Mouse (Mus musculus): ENCODE measurements around the gene Acvr1b. TPM values are rescaled to one million over a fixed set of nuclear protein-coding genes. Genes with fewer than 3 reads are reported as not detected.
A peak's percentile ranks its signal among the peaks of the same experiment; 100 is the strongest.

Acvr1b gene
- polyA plus RNA-seq, 1 experiment from 2014 or later: 24.9 TPM

DNA sequence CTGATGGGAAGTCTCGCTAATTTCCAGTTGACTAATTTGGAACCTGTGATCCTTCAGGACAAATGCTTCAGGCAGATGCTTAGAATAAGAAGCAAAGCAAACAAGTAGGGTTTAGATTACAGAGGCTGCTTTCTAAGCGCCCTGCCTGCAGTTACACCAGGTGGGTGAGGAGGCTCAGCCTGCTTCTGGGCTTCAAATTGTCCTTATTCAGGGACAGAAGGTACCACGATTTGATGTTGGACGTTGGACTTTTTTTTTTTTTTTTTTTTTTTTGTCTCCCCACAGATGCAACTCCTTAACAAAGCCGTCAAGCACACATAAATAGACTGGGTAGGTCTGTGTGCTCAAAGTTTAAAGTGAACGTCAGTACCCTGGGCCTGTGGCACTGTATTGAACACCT is 25.3 kb upstream of the Acvr1b start:
- 78% methylated on average over 6 of the region's 6 CpGs for WGBS
- Histone ChIP-seq H3K9ac (no peak overlapping the region), H3K4me3 (no peak overlapping the region), H3K36me3 (replicated peaks) (no peaks in the 10 kb centered on the region), H3K4me1 (peaks cover 27% of the 10 kb centered on the region), H3K9me3 (no peaks in the 10 kb centered on the region), H3K4me2 (no peak overlapping the region), H3K27me3 (replicated peaks) (no peaks in the 10 kb centered on the region), H3K27ac (no peak overlapping the region)
- no peak for ATAC-seq (replicated peaks)

DNA sequence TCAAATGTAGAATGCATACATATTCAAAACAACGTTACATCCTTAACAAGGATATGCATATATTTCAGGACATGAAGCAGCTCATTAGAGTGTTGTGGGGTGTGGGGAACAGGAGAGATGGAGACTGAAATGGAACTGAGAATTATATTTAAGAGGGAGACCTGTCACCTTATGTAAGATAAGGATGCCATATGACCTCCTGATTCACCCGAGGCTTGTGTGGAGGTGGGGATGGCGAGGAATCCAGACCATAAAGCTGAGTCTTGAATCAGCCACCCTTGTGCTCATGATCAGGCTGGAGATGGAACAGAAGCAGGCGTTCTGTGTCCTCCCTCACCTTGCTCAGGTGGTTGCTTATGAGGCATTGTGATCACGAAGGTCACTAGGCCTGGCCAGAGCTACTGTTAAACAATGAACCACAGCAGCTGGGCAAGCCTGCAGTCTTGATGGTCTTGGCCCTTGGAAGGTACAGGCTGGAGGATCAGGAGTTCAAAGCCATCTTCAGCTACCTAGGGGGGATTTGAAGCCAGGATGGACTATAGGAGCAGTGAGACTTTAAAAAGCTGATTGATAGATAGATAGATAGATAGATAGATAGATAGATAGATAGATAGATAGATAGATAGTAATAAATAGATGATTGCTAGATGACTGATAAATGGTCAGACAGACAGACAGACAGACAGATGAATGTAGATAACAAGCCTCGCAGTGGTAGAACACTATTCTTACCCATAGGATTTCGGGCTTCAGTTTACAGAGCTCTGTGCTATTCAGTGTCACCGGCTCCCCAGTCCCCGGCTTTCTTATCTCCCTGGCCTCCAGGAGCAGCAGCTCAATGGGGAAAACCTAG is 22.2 kb upstream of the Acvr1b start:
- H3K27me3 ChIP-seq (replicated peaks): no peaks in the 10 kb centered on the region
- ATAC-seq (replicated peaks): no peak
- no peaks in the 10 kb centered on the region for H3K9me3 ChIP-seq
- H3K9ac ChIP-seq: no peak overlapping the region
- 72% methylated on average over 9 of the region's 9 CpGs for WGBS
- H3K4me2 ChIP-seq: no peak overlapping the region
- H3K27ac ChIP-seq: no peak overlapping the region
- H3K4me1 ChIP-seq: peaks cover 17% of the 10 kb centered on the region; the same call in 1 of the 2 replicates
- H3K36me3 ChIP-seq (replicated peaks): no peaks in the 10 kb centered on the region
- H3K4me3 ChIP-seq: no peak overlapping the region

DNA sequence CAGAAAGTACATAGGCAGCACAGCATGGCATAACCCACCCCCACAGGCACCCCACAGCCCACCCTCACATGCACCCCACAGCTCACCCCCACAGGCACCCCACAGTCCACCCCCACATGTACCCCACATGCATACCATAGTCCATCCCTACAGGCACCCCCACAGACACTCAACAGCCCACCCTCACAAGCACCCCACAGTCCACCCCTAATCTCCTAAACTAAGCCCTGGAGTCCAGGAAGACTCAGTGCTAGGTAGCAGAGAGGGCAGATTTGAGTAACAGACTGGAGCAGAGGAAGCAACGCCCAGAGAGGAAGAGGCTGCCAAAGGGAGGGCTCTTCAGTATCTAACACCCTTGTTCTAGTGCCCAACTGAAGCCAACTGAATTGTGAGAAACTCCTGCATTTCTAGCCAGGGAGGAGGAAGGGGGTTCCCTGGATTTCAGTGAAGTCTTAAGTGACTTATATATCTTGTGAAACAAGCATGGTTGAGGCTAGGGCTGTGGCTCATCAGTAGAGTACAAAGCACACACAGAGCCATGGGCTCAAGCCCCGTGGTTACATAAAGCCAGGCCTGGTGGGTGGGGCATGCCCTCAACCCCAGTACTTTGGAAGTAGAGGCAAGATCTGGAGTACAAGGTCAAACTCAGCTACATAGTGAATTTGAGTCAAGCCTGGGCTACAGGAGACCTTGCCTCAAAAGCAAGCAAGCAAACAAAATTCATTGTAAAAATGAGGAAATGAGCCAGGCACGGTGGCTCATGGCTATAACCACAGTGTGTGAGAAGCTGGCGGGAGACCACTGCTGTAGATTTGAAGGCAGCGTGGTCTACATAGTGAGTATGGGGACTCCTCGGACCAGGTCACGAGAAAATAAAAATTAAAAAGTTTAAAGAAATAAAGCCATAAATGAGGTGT is 18.9 kb upstream of the Acvr1b start:
- no peak overlapping the region for H3K4me3 ChIP-seq
- WGBS: 79% methylated on average over 7 of the region's 7 CpGs
- no peaks in the 10 kb centered on the region for H3K36me3 ChIP-seq (replicated peaks)
- H3K9ac ChIP-seq: no peak overlapping the region
- no peak for ATAC-seq (replicated peaks)
- no peak overlapping the region for H3K4me2 ChIP-seq
- no peaks in the 10 kb centered on the region for H3K27me3 ChIP-seq (replicated peaks)
- no peak overlapping the region for H3K27ac ChIP-seq
- H3K4me1 ChIP-seq: peaks cover 3% of the 10 kb centered on the region
- H3K9me3 ChIP-seq: no peaks in the 10 kb centered on the region

DNA sequence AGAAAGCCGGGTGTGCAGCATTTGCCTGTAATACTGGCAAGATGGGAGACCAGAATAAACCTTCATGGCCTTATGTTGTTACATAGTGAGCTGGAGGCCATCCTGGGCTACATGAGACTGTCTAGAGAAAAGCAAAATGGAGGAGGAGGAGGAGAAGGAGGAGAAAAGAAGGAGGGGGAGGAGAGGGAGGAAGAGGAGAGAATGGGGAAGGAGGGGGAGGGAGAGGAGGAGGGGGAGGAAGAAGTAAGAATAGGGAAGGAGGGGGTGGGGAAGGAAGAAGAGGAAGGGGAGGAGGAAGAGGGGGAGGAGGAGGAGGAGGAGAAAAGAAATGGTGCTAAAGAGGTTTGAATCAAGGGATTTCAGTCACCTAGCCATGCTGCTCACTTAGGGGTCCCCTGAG is 13.7 kb upstream of the Acvr1b start:
- ATAC-seq (replicated peaks): no peak
- H3K9me3 ChIP-seq: no peaks in the 10 kb centered on the region
- H3K27ac ChIP-seq: peak overlapping the region; percentile 76
- H3K4me1 ChIP-seq: peaks cover 44% of the 10 kb centered on the region
- no peak overlapping the region for H3K9ac ChIP-seq
- H3K36me3 ChIP-seq (replicated peaks): no peaks in the 10 kb centered on the region
- 27% methylated on average over 1 of the region's 1 CpGs for WGBS
- H3K4me3 ChIP-seq: no peak overlapping the region
- H3K27me3 ChIP-seq (replicated peaks): no peaks in the 10 kb centered on the region
- no peak overlapping the region; the same call in 1 of the 2 replicates for H3K4me2 ChIP-seq

DNA sequence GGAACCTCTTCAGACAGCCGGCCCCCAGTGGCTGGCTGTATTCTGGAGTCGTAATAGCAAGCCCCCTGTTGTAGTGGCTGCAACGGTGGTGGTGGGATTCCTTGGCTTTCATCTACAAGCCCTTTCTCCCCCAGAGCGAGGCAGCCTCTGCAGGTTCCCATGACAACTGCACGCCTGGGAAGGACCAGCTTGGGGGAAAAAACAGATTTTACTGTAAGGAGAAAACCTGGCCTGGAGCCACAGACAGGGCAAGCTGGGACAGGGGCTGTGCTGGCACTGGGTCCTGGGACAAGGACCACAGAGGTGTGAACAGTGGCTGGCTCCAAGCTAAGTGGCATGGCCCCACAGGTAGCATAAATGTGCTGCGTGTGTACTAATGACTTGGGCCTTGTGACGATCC is 13.3 kb upstream of the Acvr1b start:
- no peaks in the 10 kb centered on the region for H3K9me3 ChIP-seq
- WGBS: 12% methylated on average over 7 of the region's 7 CpGs
- H3K4me3 ChIP-seq: no peak overlapping the region
- no peaks in the 10 kb centered on the region for H3K27me3 ChIP-seq (replicated peaks)
- peaks cover 44% of the 10 kb centered on the region for H3K4me1 ChIP-seq
- no peaks in the 10 kb centered on the region for H3K36me3 ChIP-seq (replicated peaks)
- H3K9ac ChIP-seq: peak overlapping the region; percentile 13; the same call in 1 of the 2 replicates
- peak overlapping the region; percentile 19; the same call in 1 of the 2 replicates for H3K4me2 ChIP-seq
- ATAC-seq (replicated peaks): peak; percentile 85
- H3K27ac ChIP-seq: peak overlapping the region; percentile 76

DNA sequence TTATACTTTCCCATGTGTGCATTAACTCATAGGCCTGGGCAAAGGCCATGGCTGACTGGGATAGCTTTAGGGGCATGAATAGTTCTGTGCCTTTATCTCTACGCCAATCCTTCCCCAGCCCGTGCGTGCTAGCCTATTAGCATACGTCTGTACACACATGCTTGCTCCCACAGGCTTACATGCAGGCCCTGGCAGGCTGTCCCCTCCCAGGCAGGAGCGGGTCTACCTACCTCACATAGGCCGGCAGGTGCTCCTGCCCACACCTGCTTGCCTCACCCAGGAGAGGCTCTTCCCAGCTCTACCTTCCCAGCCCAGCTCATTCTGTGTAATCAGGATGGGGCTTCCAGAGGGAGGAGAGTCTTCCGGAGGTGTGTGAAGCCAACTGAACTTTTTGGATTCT is 12.3 kb upstream of the Acvr1b start:
- H3K9me3 ChIP-seq: no peaks in the 10 kb centered on the region
- H3K9ac ChIP-seq: no peak overlapping the region
- no peak overlapping the region for H3K27ac ChIP-seq
- ATAC-seq (replicated peaks): no peak
- H3K4me1 ChIP-seq: peaks cover 44% of the 10 kb centered on the region
- H3K36me3 ChIP-seq (replicated peaks): no peaks in the 10 kb centered on the region
- WGBS: 58% methylated on average over 7 of the region's 7 CpGs
- H3K27me3 ChIP-seq (replicated peaks): no peaks in the 10 kb centered on the region
- no peak overlapping the region for H3K4me3 ChIP-seq
- H3K4me2 ChIP-seq: no peak overlapping the region

DNA sequence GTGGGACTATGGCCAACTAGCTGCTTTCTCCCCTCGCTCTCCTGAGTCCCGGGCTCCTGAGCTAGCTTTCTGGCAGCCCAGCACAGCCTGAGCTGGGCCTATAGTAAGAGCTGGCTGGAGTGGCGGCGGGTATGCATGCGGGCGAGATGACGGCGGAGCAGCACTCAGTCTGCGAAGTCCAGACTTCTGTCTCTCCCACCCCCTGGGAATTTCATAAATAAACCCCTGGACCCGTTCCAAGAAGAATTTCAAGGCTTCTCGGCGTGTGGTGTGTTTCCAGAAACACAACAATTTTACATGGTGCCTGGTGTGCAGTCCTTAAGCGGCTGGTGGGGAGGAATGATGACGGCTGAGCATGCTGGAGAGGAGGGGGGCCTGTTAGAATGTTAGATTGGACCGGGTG is 10.8 kb upstream of the Acvr1b start:
- peaks cover 44% of the 10 kb centered on the region for H3K4me1 ChIP-seq
- H3K27me3 ChIP-seq (replicated peaks): no peaks in the 10 kb centered on the region
- H3K27ac ChIP-seq: peak overlapping the region; percentile 20; the same call in 1 of the 2 replicates
- no peak overlapping the region for H3K4me2 ChIP-seq
- no peak overlapping the region for H3K9ac ChIP-seq
- no peaks in the 10 kb centered on the region for H3K36me3 ChIP-seq (replicated peaks)
- no peaks in the 10 kb centered on the region for H3K9me3 ChIP-seq
- H3K4me3 ChIP-seq: no peak overlapping the region
- 14% methylated on average over 15 of the region's 15 CpGs for WGBS
- peak; percentile 59; the same call in 1 of the 2 replicates for ATAC-seq (replicated peaks)

DNA sequence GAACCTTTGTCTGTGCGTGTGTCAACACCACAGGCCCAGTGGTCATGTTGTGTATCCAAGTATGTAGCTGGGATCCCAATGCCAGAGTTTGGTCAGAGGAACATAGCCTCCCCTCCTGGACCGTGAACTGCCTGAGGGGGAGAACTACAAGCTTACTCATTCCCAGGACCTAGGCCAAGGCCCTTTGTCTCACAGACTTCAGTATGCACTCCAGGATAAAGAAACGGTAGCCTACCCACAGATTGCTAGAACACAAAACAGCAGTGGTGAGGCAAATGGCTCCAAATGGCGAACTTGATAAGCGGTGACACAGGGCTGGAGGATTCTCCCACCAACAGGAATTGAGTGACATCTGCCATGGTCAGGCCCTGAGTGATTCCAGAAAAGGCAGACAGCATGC is 10.0 kb upstream of the Acvr1b start:
- Histone ChIP-seq H3K9ac (no peak overlapping the region), H3K27me3 (replicated peaks) (no peaks in the 10 kb centered on the region), H3K27ac (no peak overlapping the region), H3K4me2 (no peak overlapping the region), H3K36me3 (replicated peaks) (no peaks in the 10 kb centered on the region), H3K9me3 (no peaks in the 10 kb centered on the region), H3K4me1 (peaks cover 44% of the 10 kb centered on the region), H3K4me3 (no peak overlapping the region)
- no peak for ATAC-seq (replicated peaks)
- 59% methylated on average over 5 of the region's 5 CpGs for WGBS

DNA sequence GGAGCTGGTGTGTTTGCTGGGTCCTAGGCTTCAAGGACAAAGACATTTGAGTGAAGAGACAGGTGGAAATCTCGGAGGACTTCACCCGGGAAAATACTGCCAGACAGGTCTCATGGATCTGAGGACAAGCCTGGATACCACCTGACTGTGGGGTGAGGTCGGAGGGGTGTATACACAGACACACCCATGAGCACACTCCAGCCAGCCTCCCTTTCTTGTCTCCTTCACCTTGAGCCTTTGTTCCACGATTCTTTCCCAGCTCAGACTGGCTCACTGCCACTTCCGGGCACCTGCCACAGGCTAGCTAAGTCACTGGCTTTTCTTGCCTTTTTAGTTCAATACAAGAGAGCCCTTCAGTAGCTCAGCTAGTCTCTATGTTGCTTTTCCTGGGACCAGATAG is 9.6 kb upstream of the Acvr1b start:
- H3K36me3 ChIP-seq (replicated peaks): no peaks in the 10 kb centered on the region
- no peak overlapping the region for H3K27ac ChIP-seq

DNA sequence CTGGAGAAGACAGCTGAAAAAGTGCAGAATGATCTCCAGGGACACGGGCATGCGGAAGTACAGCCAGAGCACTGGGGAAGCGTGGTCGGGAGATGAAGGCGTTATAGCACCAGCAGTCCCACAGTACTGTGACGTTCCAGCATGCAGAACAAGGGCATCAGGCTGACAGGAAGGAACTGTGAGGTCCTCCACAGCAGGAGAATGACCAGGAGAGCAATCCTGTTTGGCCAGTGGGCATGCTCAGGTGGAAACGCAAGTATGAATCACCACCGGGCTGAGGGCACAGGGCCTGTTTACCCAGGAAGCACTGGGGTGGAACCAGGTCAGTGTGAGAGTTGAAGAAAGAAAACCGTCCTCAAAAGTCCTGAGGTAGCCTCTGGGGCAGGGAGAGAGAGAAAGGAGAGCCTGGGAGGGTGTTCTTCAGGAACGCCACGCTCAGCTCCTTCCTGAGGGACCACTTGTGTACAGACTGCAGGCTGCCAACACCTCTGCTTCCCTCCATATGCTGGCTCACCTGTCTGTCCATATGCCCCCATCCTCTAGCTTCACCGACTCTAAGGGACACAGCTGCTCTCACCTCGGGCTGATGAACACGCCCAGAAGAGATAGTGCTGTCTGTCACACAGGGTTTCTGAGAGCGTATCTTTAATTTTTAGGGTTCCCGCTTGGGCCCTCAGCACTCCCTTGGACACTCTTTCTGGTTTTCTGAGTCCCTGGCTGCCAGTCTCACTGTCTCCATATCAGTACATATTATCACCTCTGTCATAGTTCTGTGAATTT is 8.0 kb upstream of the Acvr1b start:
- Histone ChIP-seq H3K4me1 (peaks cover 36% of the 10 kb centered on the region), H3K4me2 (no peak overlapping the region), H3K9me3 (no peaks in the 10 kb centered on the region), H3K27ac (no peak overlapping the region), H3K4me3 (no peak overlapping the region), H3K36me3 (replicated peaks) (no peaks in the 10 kb centered on the region), H3K27me3 (replicated peaks) (0 out of 2 replicates have a peak, but pooled peaks cover 2% of the 10 kb centered on the region), H3K9ac (no peak overlapping the region)
- WGBS: 74% methylated on average over 16 of the region's 16 CpGs
- no peak for ATAC-seq (replicated peaks)

More for the DNA sequence above, 9.6 kb upstream of the Acvr1b start:
- Histone ChIP-seq H3K4me3 (no peak overlapping the region), H3K9ac (no peak overlapping the region), H3K9me3 (no peaks in the 10 kb centered on the region), H3K4me1 (peaks cover 44% of the 10 kb centered on the region), H3K27me3 (replicated peaks) (no peaks in the 10 kb centered on the region), H3K4me2 (no peak overlapping the region)
- no peak for ATAC-seq (replicated peaks)
- WGBS: 61% methylated on average over 5 of the region's 5 CpGs

DNA sequence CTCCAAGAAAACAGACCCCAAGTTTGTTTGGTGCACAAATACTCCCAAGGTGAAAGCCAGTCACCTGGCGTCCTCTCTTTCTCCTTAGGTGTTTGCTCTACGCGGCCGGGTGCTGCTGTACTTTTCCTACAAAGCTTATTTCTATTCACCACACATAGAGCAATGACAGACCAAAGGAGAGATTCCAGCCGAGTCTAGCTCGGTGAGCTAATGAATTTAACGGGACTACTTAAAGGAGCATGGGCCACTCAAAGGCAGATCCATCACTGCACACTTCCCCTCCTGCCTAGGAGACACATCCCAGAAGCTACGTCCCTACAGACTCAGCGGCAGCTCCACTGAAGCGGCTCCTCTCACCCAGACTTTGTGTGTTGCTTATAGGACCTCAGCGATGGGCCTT is 6.3 kb upstream of the Acvr1b start:
- H3K4me1 ChIP-seq: peaks cover 19% of the 10 kb centered on the region
- no peaks in the 10 kb centered on the region for H3K36me3 ChIP-seq (replicated peaks)
- no peak overlapping the region for H3K4me2 ChIP-seq
- H3K4me3 ChIP-seq: no peak overlapping the region
- no peaks in the 10 kb centered on the region for H3K9me3 ChIP-seq
- no peak for ATAC-seq (replicated peaks)
- H3K27me3 ChIP-seq (replicated peaks): 0 out of 2 replicates have a peak, but pooled peaks cover 7% of the 10 kb centered on the region
- H3K9ac ChIP-seq: no peak overlapping the region
- no peak overlapping the region for H3K27ac ChIP-seq
- WGBS: 70% methylated on average over 11 of the region's 11 CpGs

DNA sequence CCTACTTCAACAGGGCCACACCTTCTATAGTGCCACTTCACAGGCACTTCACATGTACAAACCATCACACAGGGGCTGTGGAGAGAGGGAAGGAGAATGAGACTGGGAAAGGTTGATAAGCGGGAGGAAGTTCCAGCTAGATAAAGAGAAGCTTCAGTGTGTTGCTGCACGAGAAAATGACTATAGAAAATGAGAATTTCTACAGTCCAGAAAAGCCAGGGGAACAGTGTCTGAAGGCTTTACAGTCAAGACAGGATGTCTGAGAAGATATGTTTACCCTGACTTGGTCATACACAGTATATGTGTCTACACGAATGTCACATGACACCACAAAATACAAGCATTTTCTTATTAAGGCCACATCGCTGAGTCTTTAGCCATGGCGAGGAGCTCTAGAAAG is 4.0 kb upstream of the Acvr1b start:
- H3K9me3 ChIP-seq: no peaks in the 10 kb centered on the region
- ATAC-seq (replicated peaks): no peak
- 0 out of 2 replicates have a peak, but pooled peaks cover 7% of the 10 kb centered on the region for H3K27me3 ChIP-seq (replicated peaks)
- no peak overlapping the region for H3K27ac ChIP-seq
- H3K4me2 ChIP-seq: no peak overlapping the region
- H3K4me3 ChIP-seq: no peak overlapping the region
- H3K9ac ChIP-seq: no peak overlapping the region
- 0 out of 2 replicates have a peak, but pooled peaks cover 7% of the 10 kb centered on the region for H3K4me1 ChIP-seq
- 89% methylated on average over 5 of the region's 5 CpGs for WGBS
- H3K36me3 ChIP-seq (replicated peaks): no peaks in the 10 kb centered on the region
